Mouse (Mus musculus) heart, embryonic 15.5 days (tissue): ENCODE measurements around the gene Tmem87a. TPM values are rescaled to one million over a fixed set of nuclear protein-coding genes. Genes with fewer than 3 reads are reported as not detected.

Source experiments
- ATAC-seq: fragments of 200-750 bp; cut with Nextera tagmentation; replicated peaks from 2 replicates; pipeline ENCODE4 v1.8.0; 2017; ENCODE audit warnings: low read depth, moderate TSS enrichment; ENCODE audit not compliant: insufficient number of reproducible peaks, insufficient read depth, low FRiP score
- H3K27ac ChIP-seq: fragments of 300-500 bp; sonication (generic); 2 replicates; pipeline ENCODE4 v1.5.1; 2015; ENCODE audit warnings: mild to moderate bottlenecking, inconsistent platforms
- H3K27me3 ChIP-seq: fragments of 300-500 bp; sonication (generic); 2 replicates; pipeline ENCODE4 v1.6.1; 2015; ENCODE audit warnings: inconsistent platforms
- H3K36me3 ChIP-seq: fragments of 300-500 bp; sonication (generic); 2 replicates; pipeline ENCODE4 v1.6.1; 2015; ENCODE audit warnings: mild to moderate bottlenecking, inconsistent platforms
- H3K4me1 ChIP-seq: fragments of 300-500 bp; sonication (generic); replicated peaks from 2 replicates; pipeline ENCODE4 v1.6.1; 2015; ENCODE audit warnings: inconsistent platforms
- H3K4me2 ChIP-seq: fragments of 300-500 bp; sonication (generic); 2 replicates; pipeline ENCODE4 v1.6.1; 2015; ENCODE audit warnings: inconsistent platforms, mild to moderate bottlenecking, moderate library complexity
- H3K4me3 ChIP-seq: fragments of 300-500 bp; sonication (generic); 2 replicates; pipeline ENCODE4 v1.5.1; 2015; ENCODE audit warnings: mild to moderate bottlenecking, inconsistent platforms
- H3K9ac ChIP-seq: fragments of 300-500 bp; sonication (generic); 2 replicates; pipeline ENCODE4 v1.6.1; 2015; ENCODE audit warnings: mild to moderate bottlenecking, inconsistent platforms
- H3K9me3 ChIP-seq: fragments of 300-500 bp; sonication (generic); replicated peaks from 2 replicates; pipeline ENCODE4 v1.6.1; 2016; ENCODE audit warnings: inconsistent platforms
- WGBS: fragments of 180-500 bp; shearing (Covaris S2); methylation state at CpG from one replicate; pipeline ENCODE4 v1.1.7; 2015; ENCODE audit warnings: mixed read lengths; 5-methylcytosine and 5-hydroxymethylcytosine counted together
- polyA plus RNA-seq: library from polyadenylated mRNA; unstranded; fragments of >200 nt; fragmentation: Nextera tagmentation; extraction: Ambion mirVana; gene quantifications from 2 replicates; pipeline ENCODE4 v1.2.1, GENCODE M21; 2015

The Tmem87a gene
- polyA plus RNA-seq, 1 experiment from 2014 or later = 8.0 TPM

GRCm38 (mm10) chr2:120404823-120405765 lies 1.2 kb upstream of the Tmem87a start:
- no peaks in the 10 kb centered on the region for H3K27me3 ChIP-seq
- peak overlapping the region; percentile 77 for H3K4me2 ChIP-seq
- H3K4me3 ChIP-seq = peak overlapping the region; percentile 79
- peak overlapping the region; percentile 99 for H3K27ac ChIP-seq
- ATAC-seq = no peak
- H3K9me3 ChIP-seq = no peaks in the 10 kb centered on the region
- peaks cover 5% of the 10 kb centered on the region; the same call in 1 of the 2 replicates for H3K36me3 ChIP-seq
- H3K4me1 ChIP-seq = peaks cover 13% of the 10 kb centered on the region
- H3K9ac ChIP-seq = peak overlapping the region; percentile 68
- 17% methylated on average over 14 of the region's 14 CpGs for WGBS

- ATAC-seq = peak; percentile 65
- H3K27me3 ChIP-seq = no peaks in the 10 kb centered on the region
- H3K9me3 ChIP-seq = no peaks in the 10 kb centered on the region
- H3K4me3 ChIP-seq = peak within 1 kb of the TSS; percentile 79
- H3K4me1 ChIP-seq = peaks cover 13% of the 10 kb centered on the region
- H3K36me3 ChIP-seq = peaks cover 5% of the 10 kb centered on the region; the same call in 1 of the 2 replicates
- H3K27ac ChIP-seq = peak within 1 kb of the TSS; percentile 99
- H3K4me2 ChIP-seq = peak within 1 kb of the TSS; percentile 77
- WGBS = under 1% methylated on average over 17 of the region's 17 CpGs
- peak within 1 kb of the TSS; percentile 82 for H3K9ac ChIP-seq
Measured at GRCm38 (mm10) chr2:120403653-120403985, 294 bp downstream of the Tmem87a start, which contains the start of gene Ganc. Gene Ganc (plus strand): TSS chr2:120403896.

GRCm38 (mm10) chr2:120402813-120403212 lies 1.1 kb downstream of the Tmem87a start:
- 24% methylated on average over 3 of the region's 3 CpGs for WGBS
- H3K27ac ChIP-seq = no peak overlapping the region
- ATAC-seq = no peak
- H3K4me3 ChIP-seq = peak overlapping the region; percentile 79
- no peaks in the 10 kb centered on the region for H3K27me3 ChIP-seq
- no peaks in the 10 kb centered on the region for H3K9me3 ChIP-seq
- H3K36me3 ChIP-seq = 0 out of 2 replicates have a peak, but pooled peaks cover 5% of the 10 kb centered on the region
- peak overlapping the region; percentile 82; the same call in 1 of the 2 replicates for H3K9ac ChIP-seq
- H3K4me2 ChIP-seq = peak overlapping the region; percentile 77
- H3K4me1 ChIP-seq = peaks cover 13% of the 10 kb centered on the region

GRCm38 (mm10) chr2:120397951-120398350 lies 6.0 kb downstream of the Tmem87a start:
- Histone ChIP-seq H3K4me3 (no peak overlapping the region), H3K9me3 (no peaks in the 10 kb centered on the region), H3K27me3 (no peaks in the 10 kb centered on the region), H3K9ac (no peak overlapping the region), H3K4me2 (no peak overlapping the region), H3K4me1 (peaks cover 7% of the 10 kb centered on the region), H3K27ac (no peak overlapping the region), H3K36me3 (peaks cover 37% of the 10 kb centered on the region)
- ATAC-seq = no peak
- 81% methylated on average over 1 of the region's 1 CpGs for WGBS

GRCm38 (mm10) chr2:120392406-120392805 lies 11.5 kb downstream of the Tmem87a start:
- ATAC-seq = no peak
- no peaks in the 10 kb centered on the region for H3K27me3 ChIP-seq
- no peak overlapping the region for H3K4me2 ChIP-seq
- H3K27ac ChIP-seq = no peak overlapping the region
- no peaks in the 10 kb centered on the region for H3K9me3 ChIP-seq
- peaks cover 61% of the 10 kb centered on the region for H3K36me3 ChIP-seq
- no peak overlapping the region for H3K9ac ChIP-seq
- H3K4me1 ChIP-seq = no peaks in the 10 kb centered on the region
- no peak overlapping the region for H3K4me3 ChIP-seq

- H3K27me3 ChIP-seq = no peaks in the 10 kb centered on the region
- no peak overlapping the region for H3K27ac ChIP-seq
- no peaks in the 10 kb centered on the region for H3K4me1 ChIP-seq
- no peaks in the 10 kb centered on the region for H3K9me3 ChIP-seq
- H3K4me2 ChIP-seq = no peak overlapping the region
- H3K4me3 ChIP-seq = no peak overlapping the region
- H3K36me3 ChIP-seq = peaks cover 55% of the 10 kb centered on the region
- no peak overlapping the region for H3K9ac ChIP-seq
- 77% methylated on average over 1 of the region's 1 CpGs for WGBS
- ATAC-seq = no peak
Measured at GRCm38 (mm10) chr2:120390934-120391333, 13.0 kb downstream of the Tmem87a start.

- no peak for ATAC-seq
- H3K4me2 ChIP-seq = no peak overlapping the region
- H3K9ac ChIP-seq = no peak overlapping the region
- peaks cover 58% of the 10 kb centered on the region for H3K36me3 ChIP-seq
- H3K4me3 ChIP-seq = no peak overlapping the region
- H3K27me3 ChIP-seq = no peaks in the 10 kb centered on the region
- H3K9me3 ChIP-seq = no peaks in the 10 kb centered on the region
- WGBS = 61% methylated on average over 3 of the region's 3 CpGs
- H3K4me1 ChIP-seq = no peaks in the 10 kb centered on the region
- no peak overlapping the region for H3K27ac ChIP-seq
Measured at GRCm38 (mm10) chr2:120389376-120389775, 14.5 kb downstream of the Tmem87a start.

GRCm38 (mm10) chr2:120387291-120387690 lies 16.6 kb downstream of the Tmem87a start:
- H3K9me3 ChIP-seq = no peaks in the 10 kb centered on the region
- no peak overlapping the region for H3K4me2 ChIP-seq
- no peak for ATAC-seq
- no peak overlapping the region for H3K27ac ChIP-seq
- 76% methylated on average over 1 of the region's 1 CpGs for WGBS
- no peaks in the 10 kb centered on the region for H3K4me1 ChIP-seq
- H3K4me3 ChIP-seq = no peak overlapping the region
- H3K9ac ChIP-seq = no peak overlapping the region
- no peaks in the 10 kb centered on the region for H3K27me3 ChIP-seq
- peaks cover 56% of the 10 kb centered on the region for H3K36me3 ChIP-seq

GRCm38 (mm10) chr2:120386264-120386663 lies 17.6 kb downstream of the Tmem87a start:
- Histone ChIP-seq H3K27ac (no peak overlapping the region), H3K9ac (no peak overlapping the region), H3K36me3 (peaks cover 65% of the 10 kb centered on the region), H3K27me3 (no peaks in the 10 kb centered on the region), H3K9me3 (no peaks in the 10 kb centered on the region), H3K4me2 (no peak overlapping the region), H3K4me1 (no peaks in the 10 kb centered on the region), H3K4me3 (no peak overlapping the region)
- no peak for ATAC-seq
- 88% methylated on average over 1 of the region's 1 CpGs for WGBS

GRCm38 (mm10) chr2:120373858-120374257 lies 30.1 kb downstream of the Tmem87a start:
- 87% methylated on average over 4 of the region's 4 CpGs for WGBS
- Histone ChIP-seq H3K27me3 (no peaks in the 10 kb centered on the region), H3K9me3 (no peaks in the 10 kb centered on the region), H3K9ac (no peak overlapping the region), H3K4me1 (no peaks in the 10 kb centered on the region), H3K36me3 (peaks cover 69% of the 10 kb centered on the region), H3K4me3 (no peak overlapping the region), H3K4me2 (no peak overlapping the region), H3K27ac (no peak overlapping the region)
- no peak for ATAC-seq

GRCm38 (mm10) chr2:120367416-120368207 lies 36.3 kb downstream of the Tmem87a start:
- H3K36me3 ChIP-seq = peaks cover 76% of the 10 kb centered on the region
- H3K9ac ChIP-seq = no peak overlapping the region
- no peaks in the 10 kb centered on the region for H3K9me3 ChIP-seq
- no peaks in the 10 kb centered on the region for H3K27me3 ChIP-seq
- 88% methylated on average over 4 of the region's 4 CpGs for WGBS
- no peaks in the 10 kb centered on the region for H3K4me1 ChIP-seq
- no peak for ATAC-seq
- H3K4me3 ChIP-seq = no peak overlapping the region
- H3K27ac ChIP-seq = no peak overlapping the region
- H3K4me2 ChIP-seq = no peak overlapping the region
